Mouse (Mus musculus): Measurements from ENCODE around the gene Epb41l1.
"Not testable (repeated sequence)": the region's sequence is repeated elsewhere in the genome, so short reads cannot be mapped to it uniquely, and the experiment has no call there.

The Epb41l1 gene

GRCm38 (mm10) chr2:156420694-156421380 is at the start of gene Epb41l1:
Gene Epb41l1 (plus strand): TSS chr2:156420909.
- peak in 1 of 2 experiments; percentile 28 for DNase-seq (ENCODE audit: low spot score in 2 of 2)

GRCm38 (mm10) chr2:156376956-156377355 is 43.8 kb upstream of the Epb41l1 start:
- no peak for DNase-seq (ENCODE audit: low spot score in 2 of 2)

DNA sequence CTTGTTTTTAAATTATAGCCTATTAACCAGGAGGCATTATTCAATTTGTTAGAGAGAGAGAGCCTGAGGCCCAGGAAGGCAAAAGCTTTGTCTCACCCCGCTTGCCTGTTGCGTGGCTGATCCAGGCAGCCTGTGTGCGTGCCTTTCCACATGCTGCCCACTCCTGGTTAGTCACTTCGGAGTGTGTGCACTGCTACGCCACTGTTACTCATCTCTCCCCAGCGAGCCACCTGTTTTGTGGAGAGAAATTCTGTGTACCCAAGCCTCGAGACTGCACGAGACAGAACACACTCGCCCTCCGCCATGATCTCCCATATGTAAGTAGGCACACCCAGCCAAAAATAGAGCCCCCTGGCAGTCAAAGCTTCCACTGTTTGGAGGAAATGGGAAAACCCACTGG is 40.8 kb upstream of the Epb41l1 start:
- peak; percentile 70 to 75 for DNase-seq (ENCODE audit: low spot score in 2 of 2)

GRCm38 (mm10) chr2:156381350-156381749 is 39.4 kb upstream of the Epb41l1 start:
- no peak for DNase-seq (ENCODE audit: low spot score in 2 of 2)

- peak; percentile 45 to 67 for DNase-seq (ENCODE audit: low spot score in 2 of 2)
These were observed 28.1 kb upstream of the Epb41l1 start for GRCm38 (mm10) chr2:156392461-156393154.

- no peak for DNase-seq (ENCODE audit: low spot score in 2 of 2)
These were observed 27.4 kb upstream of the Epb41l1 start for GRCm38 (mm10) chr2:156393155-156393828.

- DNase-seq (ENCODE audit: low spot score in 2 of 2), result no peak
These were observed 26.4 kb upstream of the Epb41l1 start for GRCm38 (mm10) chr2:156394282-156394681.

DNA sequence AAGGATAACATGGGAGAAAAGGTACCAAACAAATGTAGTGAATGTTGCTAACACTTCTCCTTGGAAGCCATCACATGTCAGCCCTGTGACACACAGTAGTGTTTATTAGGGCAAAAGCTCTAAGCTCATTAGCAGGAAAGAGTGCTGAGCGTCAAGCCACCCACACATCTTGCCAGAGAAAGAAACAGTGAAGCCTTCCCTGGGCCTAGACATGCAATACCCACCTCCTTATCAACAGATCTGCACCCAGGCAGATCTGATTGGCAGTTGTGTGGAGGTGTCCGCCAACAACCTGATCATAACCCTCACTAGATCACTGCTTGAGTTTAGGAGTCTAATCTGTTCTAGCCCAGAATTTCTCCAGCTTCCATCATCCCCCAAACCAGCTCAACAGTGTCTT is 24.6 kb upstream of the Epb41l1 start:
- no peak for DNase-seq (ENCODE audit: low spot score in 2 of 2)

- no peak for DNase-seq (ENCODE audit: low spot score in 2 of 2)
These were observed 22.7 kb upstream of the Epb41l1 start for GRCm38 (mm10) chr2:156397988-156398387.

- no peak for DNase-seq (ENCODE audit: low spot score in 2 of 2)
These were observed 21.2 kb upstream of the Epb41l1 start for GRCm38 (mm10) chr2:156399485-156399884.

DNA sequence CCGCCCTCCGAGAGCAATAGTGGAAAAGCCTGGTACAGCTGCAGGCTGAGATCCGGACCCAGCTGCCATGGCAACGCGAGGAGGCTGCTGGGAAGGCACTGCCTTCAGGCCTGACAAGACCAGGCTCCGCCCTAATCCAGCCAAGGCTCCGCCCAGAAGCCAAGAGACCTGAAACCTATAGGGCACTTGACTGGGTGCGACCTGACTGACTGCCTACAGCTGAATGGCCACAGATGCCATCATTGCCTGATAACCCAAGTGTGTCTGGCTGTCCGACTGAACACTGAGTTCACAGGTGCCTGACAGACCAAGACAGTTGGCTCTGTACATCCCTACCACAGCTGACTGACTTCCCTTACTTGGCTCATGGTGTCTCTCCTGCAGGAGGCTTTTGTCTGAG is 19.4 kb upstream of the Epb41l1 start:
- peak; percentile 52 to 58 for DNase-seq (ENCODE audit: low spot score in 2 of 2)

DNA sequence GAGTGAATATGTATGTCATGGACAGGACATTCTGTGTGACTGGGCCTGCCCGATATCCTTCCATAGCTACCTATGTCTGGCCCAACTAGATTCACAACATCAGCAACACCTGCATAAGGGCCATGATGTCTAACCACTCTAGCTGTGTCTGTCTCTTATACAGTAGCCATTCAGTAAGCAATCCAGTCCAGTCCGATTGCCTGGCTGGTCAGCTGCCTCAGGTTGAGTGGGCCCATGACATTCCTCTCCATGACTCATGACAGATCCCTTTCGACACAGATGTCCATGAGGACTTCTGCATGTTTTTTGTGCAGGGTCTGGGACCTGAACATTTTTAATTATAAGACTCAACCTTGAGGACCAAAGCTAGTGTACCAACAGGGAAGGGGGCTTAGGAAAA is 18.7 kb upstream of the Epb41l1 start:
- no peak for DNase-seq (ENCODE audit: low spot score in 2 of 2)

DNA sequence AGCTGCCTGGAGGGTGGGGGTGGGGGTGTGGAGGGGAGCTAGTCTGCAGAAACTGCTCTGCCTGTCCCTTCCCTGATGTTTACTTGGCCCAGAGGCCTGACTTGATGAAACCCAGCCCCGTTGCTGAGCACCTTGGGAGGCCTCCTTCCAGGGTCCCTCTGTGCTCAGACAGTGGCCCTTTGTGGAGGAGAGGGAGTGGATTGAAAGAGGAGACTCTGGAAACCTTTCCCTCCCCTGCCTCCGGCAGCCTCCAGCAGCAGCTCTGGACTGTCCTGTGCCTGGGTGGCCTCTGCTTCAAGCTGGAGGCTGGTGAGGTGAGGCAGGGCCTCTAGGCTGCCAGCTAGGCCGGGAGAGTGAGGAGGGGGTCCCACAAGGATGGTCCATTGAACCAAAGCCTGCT is 13.7 kb upstream of the Epb41l1 start:
- DNase-seq (ENCODE audit: low spot score in 2 of 2), result no peak

DNA sequence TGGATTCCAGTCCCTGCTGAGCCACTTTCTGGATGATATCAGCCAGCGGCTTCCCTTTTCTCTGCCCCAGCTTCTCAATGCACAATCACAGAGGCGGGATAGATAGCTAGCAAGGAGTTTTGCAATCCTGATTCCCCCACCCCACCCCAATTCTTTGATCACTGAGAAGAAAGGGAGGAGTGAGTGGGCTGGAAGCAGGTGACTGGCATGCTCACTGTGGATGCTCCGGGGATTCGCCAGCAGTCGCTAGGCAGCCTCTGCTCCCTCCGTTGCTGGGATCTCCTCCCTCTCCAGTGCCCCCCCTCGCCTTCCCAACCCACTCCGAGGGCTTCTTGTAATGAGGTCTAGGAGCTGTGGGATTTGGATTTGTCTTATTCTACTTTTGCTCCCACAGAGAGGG is 12.5 kb upstream of the Epb41l1 start:
- DNase-seq (ENCODE audit: low spot score in 2 of 2), result peak; percentile 50 to 61

- DNase-seq (ENCODE audit: low spot score in 2 of 2), result not testable (repeated sequence)
These were observed 9.4 kb upstream of the Epb41l1 start for GRCm38 (mm10) chr2:156411348-156411747.

- no peak for DNase-seq (ENCODE audit: low spot score in 2 of 2)
These were observed 5.7 kb upstream of the Epb41l1 start for GRCm38 (mm10) chr2:156414996-156415395.

GRCm38 (mm10) chr2:156415674-156416073 is 5.0 kb upstream of the Epb41l1 start:
- no peak for DNase-seq (ENCODE audit: low spot score in 2 of 2)

- no peak for DNase-seq (ENCODE audit: low spot score in 2 of 2)
These were observed 3.5 kb upstream of the Epb41l1 start for GRCm38 (mm10) chr2:156417194-156417593.

DNA sequence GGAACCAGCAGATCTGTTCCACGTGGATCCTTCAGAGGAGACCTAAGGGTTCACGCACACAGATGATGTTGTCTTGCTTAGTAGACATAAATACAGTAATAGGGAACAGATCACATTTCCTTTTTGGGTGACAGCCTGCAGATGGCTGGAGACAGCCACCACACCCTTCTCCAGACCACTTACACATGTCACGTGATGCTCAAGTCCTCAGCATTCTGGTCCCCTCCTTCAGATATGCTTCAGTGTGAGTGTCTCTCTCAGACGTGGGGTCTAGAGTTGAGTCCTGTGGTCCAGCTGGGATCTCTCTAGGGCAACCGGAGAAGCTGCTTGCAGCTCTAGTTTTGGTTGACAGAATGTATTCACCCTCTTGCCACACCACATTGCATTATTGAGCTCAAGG is 2.2 kb upstream of the Epb41l1 start:
- DNase-seq (ENCODE audit: low spot score in 2 of 2), result no peak

GRCm38 (mm10) chr2:156420327-156420693 is 399 bp upstream of the Epb41l1 start:
- no peak for DNase-seq (ENCODE audit: low spot score in 2 of 2)

GRCm38 (mm10) chr2:156421381-156422110 is 837 bp downstream of the Epb41l1 start:
- DNase-seq (ENCODE audit: low spot score in 2 of 2), result peak; percentile 67 to 72

GRCm38 (mm10) chr2:156422631-156423030 is 1.9 kb downstream of the Epb41l1 start:
- peak in 1 of 2 experiments; percentile 17 for DNase-seq (ENCODE audit: low spot score in 2 of 2)
